Mouse (Mus musculus): Measurements from ENCODE around the gene Sap30bp.

Gene Sap30bp

GRCm38 (mm10) chr11:115959018-115959417, 25.9 kb downstream of the Sap30bp start:
- DNase-seq, result no peak

DNA sequence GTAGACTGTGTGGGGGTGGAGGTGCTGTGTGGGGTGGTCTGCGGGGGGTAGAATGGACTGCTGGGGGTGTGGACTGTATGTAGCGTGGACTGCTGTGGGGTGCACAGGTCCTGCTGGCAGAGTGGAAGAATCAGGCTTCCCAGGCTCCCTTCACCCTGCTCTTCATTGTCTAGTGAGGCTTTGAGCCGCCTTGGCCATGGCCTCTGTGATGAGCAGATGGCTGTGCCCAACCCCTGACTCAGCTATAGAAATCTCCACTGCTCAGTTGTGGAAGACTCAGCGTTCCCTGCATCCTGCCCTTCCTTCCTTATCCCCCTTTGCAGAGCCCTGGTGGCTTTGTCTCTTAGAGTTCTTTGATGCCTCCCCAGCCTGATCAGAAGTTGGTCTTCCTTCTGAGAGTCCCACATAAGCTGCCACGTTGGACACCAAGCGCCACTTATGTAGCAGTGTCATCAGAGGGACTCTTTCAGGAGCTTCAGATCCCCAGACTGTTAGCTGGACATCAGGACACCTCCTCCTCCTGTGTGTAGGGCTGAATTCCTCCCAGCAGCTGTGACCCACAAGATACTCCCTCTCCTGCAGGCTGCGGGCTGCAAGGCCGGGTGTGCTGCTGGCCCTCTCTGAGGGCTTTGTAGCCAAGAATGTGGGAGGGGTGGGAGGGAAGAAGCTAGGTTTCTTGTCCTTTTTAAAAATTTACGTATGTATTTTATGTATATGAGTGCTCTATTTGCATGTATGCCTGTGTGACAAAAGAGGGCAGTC, 29.8 kb downstream of the Sap30bp start:
- no peak for DNase-seq

- DNase-seq, result no peak
Measured at GRCm38 (mm10) chr11:115964977-115965604, 32.0 kb downstream of the Sap30bp start.

DNA sequence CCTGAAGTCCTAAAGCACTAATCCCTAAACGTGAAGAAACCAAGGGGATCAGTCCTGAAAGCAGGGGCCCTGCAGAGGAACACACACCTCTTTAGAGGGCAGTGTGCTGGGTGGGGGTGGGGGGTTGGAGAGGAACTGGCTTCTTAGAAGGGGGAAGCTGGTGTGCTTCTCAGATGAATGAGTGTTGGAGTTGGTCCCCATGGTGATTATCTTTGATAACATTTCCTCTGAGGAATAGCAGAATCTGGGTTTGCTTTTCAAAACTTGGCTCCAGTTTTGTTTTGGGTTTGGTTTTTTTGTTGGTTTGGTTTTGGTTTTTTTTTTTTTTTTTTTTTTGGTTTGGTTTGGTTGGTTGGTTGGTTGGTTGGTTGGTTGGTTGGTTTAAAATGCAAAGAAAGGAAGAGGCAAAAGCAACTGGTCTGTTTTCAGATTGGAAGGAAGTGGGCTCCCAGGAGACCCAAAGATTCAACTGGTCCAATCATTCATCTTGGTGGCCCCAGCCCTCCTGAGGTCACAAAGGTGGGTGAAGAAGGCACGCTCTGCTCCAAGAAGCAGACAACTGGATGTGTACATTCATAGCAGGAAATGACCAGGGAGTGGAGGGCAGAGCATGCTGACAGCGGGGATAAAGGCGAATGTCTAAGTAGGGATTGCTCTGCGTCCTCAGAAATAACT, 35.8 kb downstream of the Sap30bp start:
- no peak for DNase-seq

DNA sequence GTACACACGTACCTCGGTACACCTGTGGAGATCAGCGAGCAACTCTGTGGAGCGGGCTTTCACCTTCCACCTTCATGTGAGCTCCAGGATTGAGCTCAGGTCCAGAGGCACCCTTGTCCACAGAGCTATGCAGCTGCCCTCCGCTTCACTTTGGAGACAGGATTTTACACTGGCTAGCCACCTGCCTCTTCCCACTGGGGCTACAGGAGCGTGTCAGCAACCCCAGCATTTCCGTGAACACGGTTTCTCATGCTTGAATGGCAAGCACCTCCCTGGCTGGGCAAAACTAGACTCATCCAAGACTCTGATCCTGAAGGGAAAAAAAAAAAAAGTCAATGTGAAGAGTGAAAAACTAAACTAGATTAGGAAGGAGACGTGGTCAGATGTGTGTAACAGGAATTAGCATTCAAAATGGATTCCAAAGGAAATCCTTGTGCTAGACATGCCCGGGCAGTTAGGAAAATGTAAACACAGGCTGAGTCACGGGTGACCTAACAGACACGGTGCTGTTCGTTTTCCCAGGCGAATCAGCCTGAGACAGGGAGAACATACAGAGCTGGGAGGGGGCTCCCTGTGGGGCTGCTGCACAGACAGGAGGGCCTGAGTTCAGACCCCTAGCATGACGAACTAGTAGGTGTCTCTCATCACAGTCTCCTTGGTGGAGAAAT, 37.1 kb downstream of the Sap30bp start:
- DNase-seq, result no peak

GRCm38 (mm10) chr11:115971016-115971415, 37.9 kb downstream of the Sap30bp start:
- DNase-seq, result no peak

GRCm38 (mm10) chr11:115974309-115975082, 41.4 kb downstream of the Sap30bp start, which contains the start of gene Itgb4:
TSS of gene Itgb4 (plus strand) at chr11:115974709.
- DNase-seq, result peak; percentile 71 to 76

DNA sequence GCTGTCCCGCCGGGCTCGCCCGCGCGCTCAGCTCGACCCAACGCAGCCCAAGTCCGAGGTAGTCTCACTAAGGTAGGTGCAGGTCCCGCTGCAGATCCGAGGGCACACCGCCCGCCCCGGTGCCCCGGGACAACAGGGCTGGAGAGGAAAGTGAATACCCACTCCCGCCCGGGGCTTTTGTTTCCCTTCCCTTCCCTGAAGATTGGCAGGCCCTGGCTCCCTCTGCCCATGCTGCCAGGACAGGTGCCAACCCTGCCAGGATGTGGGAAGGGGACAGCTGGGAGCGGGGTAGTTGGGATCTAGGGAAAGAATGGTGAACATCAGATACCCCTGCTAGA, 42.0 kb downstream of the Sap30bp start:
- DNase-seq, result no peak

- DNase-seq, result no peak
Measured at GRCm38 (mm10) chr11:115975544-115975943, 42.5 kb downstream of the Sap30bp start.

GRCm38 (mm10) chr11:115982472-115982871, 49.4 kb downstream of the Sap30bp start:
- no peak for DNase-seq

DNA sequence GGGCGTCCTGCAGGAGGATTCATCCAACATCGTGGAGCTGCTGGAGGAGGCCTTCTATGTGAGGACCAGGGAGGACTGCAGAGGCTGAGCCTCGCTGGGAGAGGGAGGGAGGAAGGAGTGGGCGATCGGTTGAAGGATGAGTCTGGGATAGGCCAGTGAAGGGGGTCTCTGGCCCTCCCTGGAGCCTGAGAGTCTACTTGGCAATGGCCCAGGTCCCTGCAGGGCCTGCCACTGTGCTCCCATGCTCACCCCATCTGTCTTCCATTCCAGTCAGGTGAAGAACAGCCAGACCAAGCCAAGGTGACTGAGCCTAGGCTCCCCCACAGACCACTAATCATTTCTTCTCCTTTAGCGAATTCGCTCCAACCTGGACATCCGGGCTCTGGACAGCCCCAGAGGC, 50.2 kb downstream of the Sap30bp start:
- DNase-seq, result no peak

- DNase-seq, result no peak
Measured at GRCm38 (mm10) chr11:115989686-115990085, 56.6 kb downstream of the Sap30bp start.

- no peak for DNase-seq
Measured at GRCm38 (mm10) chr11:115992098-115992497, 59.0 kb downstream of the Sap30bp start.

GRCm38 (mm10) chr11:115995256-115995655, 62.2 kb downstream of the Sap30bp start:
- no peak for DNase-seq

DNA sequence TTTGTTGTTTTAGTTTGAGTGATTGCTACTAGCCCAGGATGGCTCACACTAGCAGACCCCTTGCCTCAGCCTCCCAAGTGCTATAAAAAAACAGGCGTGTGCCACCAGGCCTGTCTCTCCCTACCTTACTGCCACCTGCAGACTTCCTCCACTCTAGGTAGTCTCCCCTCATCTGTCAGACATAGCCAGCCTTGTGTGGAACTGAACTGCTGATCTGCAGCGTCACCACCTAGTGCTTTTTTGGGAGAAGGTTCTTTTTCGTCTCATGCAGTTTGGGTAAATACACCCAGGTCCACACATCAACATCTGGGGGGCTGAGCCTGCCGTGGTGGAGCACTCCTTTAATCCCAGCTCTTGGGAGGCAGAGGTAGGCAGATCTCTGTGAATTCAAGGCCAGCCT, 64.0 kb downstream of the Sap30bp start:
- no peak for DNase-seq

GRCm38 (mm10) chr11:115997662-115998061, 64.6 kb downstream of the Sap30bp start:
- no peak for DNase-seq

DNA sequence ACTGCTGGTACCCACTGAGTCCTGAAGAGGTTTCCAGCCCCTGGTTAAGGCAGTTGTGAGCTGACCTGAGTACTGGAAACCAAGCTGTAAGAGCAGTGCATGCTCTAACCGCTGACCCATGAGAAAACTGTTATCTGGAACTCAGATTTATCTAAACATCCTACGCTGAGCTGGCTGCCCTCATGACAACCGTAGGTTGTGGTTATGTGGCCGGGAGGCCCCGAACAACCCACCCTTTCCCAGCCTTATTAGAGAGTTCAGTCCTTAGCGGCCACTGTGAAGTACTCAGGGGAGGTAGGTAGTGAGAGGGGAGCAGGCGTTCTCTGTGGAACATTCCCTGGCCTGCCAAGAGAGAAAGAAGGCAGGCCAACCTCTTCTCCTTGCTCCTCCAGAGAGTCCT, 65.9 kb downstream of the Sap30bp start:
- no peak for DNase-seq

- DNase-seq, result peak in 1 of 2 experiments; percentile 59
Measured at GRCm38 (mm10) chr11:115999538-116000143, 66.6 kb downstream of the Sap30bp start.

DNA sequence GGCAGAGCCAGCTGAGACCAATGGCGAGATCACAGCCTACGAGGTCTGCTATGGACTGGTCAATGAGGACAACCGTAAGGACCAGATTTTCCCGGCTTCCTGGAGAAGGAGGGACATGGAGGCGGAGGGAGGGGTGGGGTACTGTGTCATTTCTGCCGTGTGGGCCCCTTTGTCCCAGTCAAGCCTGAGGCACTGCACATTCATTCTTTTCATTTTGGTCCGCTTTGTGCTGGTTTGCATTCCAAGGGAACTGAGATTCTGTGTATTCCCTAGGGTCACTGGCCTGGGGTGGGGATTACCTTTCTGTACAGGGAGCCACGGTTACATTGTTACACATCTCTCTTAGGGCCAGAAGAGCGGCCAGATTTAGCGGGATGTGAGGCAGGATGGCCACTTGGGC, 67.5 kb downstream of the Sap30bp start:
- DNase-seq, result no peak

- no peak for DNase-seq
Measured at GRCm38 (mm10) chr11:116001725-116002124, 68.6 kb downstream of the Sap30bp start.

- no peak for DNase-seq
Measured at GRCm38 (mm10) chr11:116002894-116003293, 69.8 kb downstream of the Sap30bp start.

- no peak for DNase-seq
Measured at GRCm38 (mm10) chr11:116004186-116004823, 71.2 kb downstream of the Sap30bp start.

Data from thymus, adult 18-20 months (tissue).